Mouse (Mus musculus) megakaryocyte, embryonic 14.5 days (primary cell): ENCODE results near the gene Spcs1. TPM values are rescaled to one million over a fixed set of nuclear protein-coding genes. Genes with fewer than 3 reads are reported as not detected.

Experiments
- H3K27me3 ChIP-seq: replicated peaks from 2 replicates; pipeline ENCODE3; 2012; ENCODE audit warnings: inconsistent platforms
- H3K36me3 ChIP-seq: replicated peaks from 2 replicates; pipeline ENCODE3; 2012; ENCODE audit warnings: low read length, inconsistent platforms, mixed read lengths
- H3K4me1 ChIP-seq: 2 replicates; pipeline ENCODE4 v1.6.1; 2012; ENCODE audit warnings: inconsistent platforms
- H3K4me3 ChIP-seq: replicated peaks from 2 replicates; pipeline ENCODE3; 2012; ENCODE audit warnings: moderate library complexity, mild to moderate bottlenecking, inconsistent platforms
- H3K9me3 ChIP-seq: 2 replicates; pipeline ENCODE4 v1.6.1; 2012; ENCODE audit warnings: inconsistent platforms
- FLI1 ChIP-seq: IDR thresholded peaks from 2 replicates; pipeline ENCODE4 v1.6.1; 2012; ENCODE audit warnings: low read length, inconsistent platforms, mixed read lengths
- GATA1 ChIP-seq: IDR thresholded peaks from 3 replicates; pipeline ENCODE4 v1.6.1; 2012; ENCODE audit warnings: mixed read lengths, low read length, inconsistent platforms, borderline replicate concordance
- polyA plus RNA-seq: library from polyadenylated mRNA; stranded (reverse); fragments of >175 nt; gene quantifications from 2 replicates; pipeline ENCODE4 v1.2.3, GENCODE M21; 2012; ENCODE audit warnings: low replicate concordance; ENCODE audit not compliant: insufficient read depth

Gene Spcs1
- polyA plus RNA-seq, 1 experiment, result 51.5 TPM

DNA sequence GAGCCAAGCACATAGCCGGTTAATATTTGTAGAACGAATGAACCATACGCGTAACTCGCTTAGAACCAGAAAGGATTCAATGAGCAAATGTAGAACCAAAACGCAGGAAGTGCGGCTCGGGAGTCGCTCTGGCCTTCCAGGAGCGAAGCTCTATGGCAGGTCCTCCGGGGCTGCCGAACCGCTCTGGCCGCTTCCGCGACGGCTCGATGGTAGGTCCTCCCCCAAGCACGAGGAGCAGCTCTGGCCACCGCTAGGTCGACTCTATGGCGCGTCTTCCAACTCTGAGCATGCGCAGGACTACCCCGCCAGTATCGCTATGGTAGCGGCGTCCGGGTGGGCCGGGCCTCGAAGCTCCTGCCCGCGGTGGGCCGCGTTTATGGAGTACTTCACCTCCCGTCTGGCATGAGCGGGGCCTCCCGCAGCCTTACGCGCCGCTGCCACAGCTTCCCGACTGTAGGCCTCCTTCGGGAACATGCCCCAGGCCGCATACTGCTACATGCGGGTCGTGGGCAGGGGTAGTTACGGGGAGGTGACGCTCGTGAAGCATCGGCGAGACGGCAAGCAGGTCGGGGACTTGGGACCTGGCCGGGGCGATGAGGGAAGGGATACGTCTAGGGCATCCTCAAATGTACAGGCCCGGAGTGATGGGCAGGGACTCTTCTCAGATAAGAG is 50.2 kb downstream of the Spcs1 start, which contains the start of gene Nek4:
Gene Nek4 (plus strand): TSS at position 224 of the 672 bp plus-strand sequence.
- Histone ChIP-seq H3K4me1 (peaks cover 22% of the 10 kb centered on the region), H3K27me3 (peaks cover 6% of the 10 kb centered on the region), H3K36me3 (peaks cover 20% of the 10 kb centered on the region), H3K4me3 (peak within 1 kb of the TSS; percentile 99), H3K9me3 (no peaks in the 10 kb centered on the region)
- TF ChIP-seq FLI1 (no peak), GATA1 (no peak)

DNA sequence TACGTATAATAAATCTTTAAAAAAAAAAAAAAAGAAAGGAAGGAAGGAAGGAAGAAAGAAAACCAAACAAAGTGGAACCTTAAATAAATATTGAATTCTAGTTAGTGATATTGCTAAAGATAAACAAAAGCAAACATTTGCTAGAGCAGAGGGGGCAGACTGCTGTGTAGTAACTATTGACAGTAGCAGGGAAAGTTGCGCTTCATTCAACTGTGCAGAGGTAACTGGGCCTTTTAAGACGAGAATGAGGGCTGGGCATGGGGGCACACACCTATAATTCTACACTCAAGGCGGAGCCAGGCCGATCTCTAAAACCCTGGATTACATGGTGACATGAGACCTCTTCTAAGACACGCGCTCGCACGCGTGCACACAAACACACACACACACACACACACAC is 51.5 kb downstream of the Spcs1 start:
- no peak overlapping the region for H3K4me3 ChIP-seq
- no peak for TF ChIP-seq FLI1
- peaks cover 12% of the 10 kb centered on the region for H3K27me3 ChIP-seq
- peaks cover 35% of the 10 kb centered on the region for H3K4me1 ChIP-seq
- H3K36me3 ChIP-seq, result peaks cover 9% of the 10 kb centered on the region
- no peaks in the 10 kb centered on the region for H3K9me3 ChIP-seq

Other genes with a start within 250 kb of the Spcs1 start
- 21.4 and 29.3 TPM in 2 replicates for gene Tmem110, start 176.1 kb downstream of the Spcs1 start, polyA plus RNA-seq
- gene Mustn1, start 122.5 kb downstream of the Spcs1 start, polyA plus RNA-seq, result 4.1 TPM in 1 of 2 replicates, not detected in the other
- 0.04 TPM in 1 of 2 replicates, not detected in the other for gene Itih4, start 115.2 kb downstream of the Spcs1 start, polyA plus RNA-seq
- gene Itih3, start 77.9 kb downstream of the Spcs1 start, polyA plus RNA-seq, result not detected in 2 replicates
- gene Itih1, start 58.4 kb downstream of the Spcs1 start, polyA plus RNA-seq, result 0.20 TPM in 1 of 2 replicates, not detected in the other
- gene Nek4, start 50.3 kb downstream of the Spcs1 start, polyA plus RNA-seq, result 1.4 and 3.3 TPM in 2 replicates
- 6.5 and 7.5 TPM in 2 replicates for gene Glt8d1, start 272 bp downstream of the Spcs1 start, polyA plus RNA-seq
- 3.7 and 3.8 TPM in 2 replicates for gene Pbrm1, start 17.5 kb upstream of the Spcs1 start, polyA plus RNA-seq
- 8.2 TPM in 1 of 2 replicates, not detected in the other for gene Gnl3, start 17.5 kb upstream of the Spcs1 start, polyA plus RNA-seq
- gene Smim4, start 127.3 kb upstream of the Spcs1 start, polyA plus RNA-seq, result 75.6 and 108 TPM in 2 replicates
- gene Nt5dc2, start 129.4 kb upstream of the Spcs1 start, polyA plus RNA-seq, result 31.4 and 70.8 TPM in 2 replicates
- gene Stab1, start 167.0 kb upstream of the Spcs1 start, polyA plus RNA-seq, result 5.0 and 11.7 TPM in 2 replicates
- gene Tnnc1, start 206.6 kb upstream of the Spcs1 start, polyA plus RNA-seq, result 0.23 TPM in 1 of 2 replicates, not detected in the other
- gene Nisch, start 215.3 kb upstream of the Spcs1 start, polyA plus RNA-seq, result 148 and 152 TPM in 2 replicates
- gene Sema3g, start 216.2 kb upstream of the Spcs1 start, polyA plus RNA-seq, result not detected in 2 replicates
- 0.93 and 1.7 TPM in 2 replicates for gene Phf7, start 249.6 kb upstream of the Spcs1 start, polyA plus RNA-seq
- 52.1 and 63.2 TPM in 2 replicates for gene Bap1, start 249.8 kb upstream of the Spcs1 start, polyA plus RNA-seq